Mouse (Mus musculus) CD8-positive naive resting alpha-beta T cell, adult 2 months (primary cell): ENCODE results near the gene Ypel3.

Experiments
- DNase-seq, 2 experiments: peaks; one replicate each; pipeline ENCODE4 v3.0.0; 2022; ENCODE audit warnings: low read depth in 2 of 2, low spot score in 2 of 2

Ypel3 gene

DNA sequence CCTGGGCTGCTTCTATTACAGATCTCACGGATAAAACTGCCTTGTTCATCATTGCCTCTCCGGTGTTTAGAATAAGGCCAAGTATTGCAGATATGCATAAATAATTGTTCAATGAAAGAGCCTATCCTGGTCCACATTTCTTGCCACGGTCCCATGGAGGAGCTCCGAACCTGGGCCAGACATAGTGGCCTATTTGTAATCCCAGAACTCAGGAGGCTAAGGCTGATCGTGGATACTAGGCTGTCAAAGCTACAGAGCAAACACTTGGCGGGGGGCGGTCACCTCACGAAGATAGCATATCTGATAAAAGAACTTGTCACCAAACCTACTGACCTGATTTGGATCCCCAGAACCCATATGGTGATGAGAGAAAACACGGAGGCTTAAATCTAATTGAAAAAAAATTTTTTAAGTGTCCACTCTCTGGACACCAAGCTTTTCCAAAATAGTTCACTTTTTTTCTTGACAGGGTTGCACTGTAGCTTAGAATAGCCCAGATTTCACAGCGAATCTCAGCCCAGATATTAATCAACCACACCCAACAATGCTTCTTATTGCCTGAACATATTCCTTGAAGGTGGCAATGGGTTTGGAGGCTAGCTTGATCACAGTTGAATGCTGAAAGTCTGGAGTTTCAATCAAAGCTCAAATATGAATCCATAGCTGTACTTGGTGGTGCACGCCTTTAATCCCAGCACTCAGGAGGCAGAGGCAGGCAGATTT, 16.1 kb downstream of the Ypel3 start:
- DNase-seq: no peak

DNA sequence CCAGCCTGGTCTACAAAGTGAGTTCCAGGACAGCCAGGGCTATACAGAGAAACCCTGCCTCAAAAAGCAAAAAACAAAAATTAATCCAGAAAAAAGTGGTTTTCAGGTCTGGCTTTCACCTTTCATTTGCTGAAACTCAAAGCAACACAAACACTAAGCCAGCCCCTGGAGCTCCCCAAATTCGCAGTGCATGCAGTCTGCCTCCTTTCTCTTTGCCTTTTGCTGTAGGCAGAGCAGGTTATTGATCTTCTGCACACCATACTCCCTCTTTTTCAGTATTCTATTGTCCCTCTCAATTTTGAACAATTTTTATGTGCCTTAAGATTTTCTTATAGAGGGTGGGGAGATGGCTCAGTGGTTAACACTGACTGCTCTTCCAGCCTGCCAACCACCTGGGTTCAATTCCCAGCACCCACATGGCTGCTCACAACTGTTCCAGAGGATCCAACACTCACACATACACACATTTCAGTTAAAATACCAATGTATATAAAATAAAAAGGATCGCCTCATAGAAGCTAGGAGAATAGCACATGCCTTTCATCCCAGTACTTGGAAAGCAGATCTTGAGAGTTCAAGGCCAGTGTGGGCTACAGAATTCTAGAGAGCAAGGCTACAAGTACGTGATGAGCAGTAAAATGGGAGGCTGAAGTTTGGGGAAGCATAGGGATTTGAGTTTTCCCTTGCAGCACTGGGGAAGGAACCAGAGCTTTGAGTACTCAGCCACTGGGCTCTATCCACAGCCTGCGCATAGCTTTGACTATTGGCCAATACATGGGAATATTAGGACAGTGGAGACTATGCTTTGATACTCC, 16.9 kb downstream of the Ypel3 start:
- no peak for DNase-seq

DNA sequence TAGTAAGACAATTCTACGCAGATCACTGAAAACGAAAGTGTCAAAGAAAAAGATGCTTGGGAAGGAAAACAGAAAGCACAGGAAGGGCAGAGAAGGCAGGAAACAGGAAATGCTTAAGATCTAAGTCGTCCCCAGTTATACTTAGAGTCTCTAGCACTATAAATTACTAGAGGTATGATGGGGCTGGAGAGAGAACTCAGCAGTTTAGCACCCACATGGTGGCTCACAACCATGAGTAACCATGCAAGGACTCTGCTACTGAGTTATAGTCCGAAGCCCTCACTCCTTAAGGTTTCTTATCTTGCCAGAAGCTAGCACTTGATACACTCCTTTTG, 17.5 kb downstream of the Ypel3 start:
- DNase-seq: no peak

DNA sequence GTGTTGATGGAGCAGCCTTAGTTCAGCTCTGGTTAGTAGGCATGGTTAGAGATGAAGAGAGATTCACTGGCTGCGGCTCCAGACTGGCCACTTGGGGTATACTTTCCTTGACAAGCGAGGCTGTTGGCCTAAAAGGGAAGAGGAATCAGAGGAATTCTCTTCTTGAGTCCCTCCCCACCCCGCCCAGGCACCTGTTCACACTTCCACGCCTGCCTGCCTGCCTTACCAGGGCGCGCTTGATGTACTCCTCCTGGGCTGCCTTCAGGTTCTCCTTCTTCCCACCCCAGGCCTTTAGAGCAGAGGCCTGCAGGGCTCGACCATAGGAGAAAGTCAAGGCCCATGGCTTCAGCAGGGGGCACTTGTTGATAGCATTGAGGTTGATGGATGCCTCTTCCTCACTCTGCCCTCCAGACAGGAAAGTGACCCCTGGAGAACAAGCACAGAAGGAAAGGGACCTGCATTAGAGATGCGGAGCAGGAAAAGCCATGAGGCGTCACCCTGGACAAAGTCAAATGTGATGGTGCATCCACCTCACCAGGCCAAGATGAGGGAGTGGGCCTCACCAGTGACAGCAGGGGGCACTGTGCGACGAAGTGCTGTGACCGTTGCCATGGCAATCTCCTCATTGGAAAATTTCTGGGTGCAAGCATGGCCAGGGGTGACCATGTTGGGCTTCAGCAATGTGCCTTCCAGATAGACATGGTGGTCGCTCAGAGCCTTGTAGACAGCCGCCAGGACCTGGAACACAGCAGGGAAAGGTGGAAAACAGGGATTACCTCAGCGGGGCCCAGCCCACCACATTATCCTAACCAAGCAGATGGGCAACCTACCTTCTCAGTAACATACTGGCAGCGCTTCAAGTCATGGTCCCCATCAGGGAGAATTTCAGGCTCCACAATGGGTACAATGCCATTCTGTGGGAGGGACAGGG, 18.9 kb downstream of the Ypel3 start:
- no peak for DNase-seq

DNA sequence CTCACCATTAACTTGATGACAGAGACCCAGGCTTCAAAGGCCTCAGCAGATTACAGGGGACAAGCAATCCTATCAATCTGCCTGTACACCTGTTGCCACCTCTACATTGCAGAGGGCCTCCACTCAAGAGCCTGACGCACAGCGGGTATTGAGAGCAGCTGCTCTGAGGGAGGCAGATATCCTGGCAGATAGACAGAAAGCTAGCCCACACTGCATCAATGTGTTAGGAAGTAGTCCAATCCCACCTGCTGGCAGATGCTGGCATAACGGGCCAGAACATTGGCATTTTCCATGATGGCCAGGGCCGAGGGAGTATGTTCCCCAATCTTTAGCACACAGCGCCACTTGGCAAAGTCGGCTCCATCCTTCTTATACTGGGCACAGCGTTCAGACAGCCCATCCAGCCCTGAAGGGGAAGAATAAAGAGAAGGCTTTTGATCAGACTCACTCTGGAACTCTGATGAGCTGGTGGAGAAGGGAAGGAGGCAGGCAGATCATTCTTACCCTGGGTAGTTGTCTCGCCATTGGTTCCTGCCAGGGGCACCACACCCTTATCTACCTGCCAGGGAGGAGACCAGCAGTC, 19.7 kb downstream of the Ypel3 start:
- peak in 1 of 2 experiments; percentile 44 for DNase-seq

DNA sequence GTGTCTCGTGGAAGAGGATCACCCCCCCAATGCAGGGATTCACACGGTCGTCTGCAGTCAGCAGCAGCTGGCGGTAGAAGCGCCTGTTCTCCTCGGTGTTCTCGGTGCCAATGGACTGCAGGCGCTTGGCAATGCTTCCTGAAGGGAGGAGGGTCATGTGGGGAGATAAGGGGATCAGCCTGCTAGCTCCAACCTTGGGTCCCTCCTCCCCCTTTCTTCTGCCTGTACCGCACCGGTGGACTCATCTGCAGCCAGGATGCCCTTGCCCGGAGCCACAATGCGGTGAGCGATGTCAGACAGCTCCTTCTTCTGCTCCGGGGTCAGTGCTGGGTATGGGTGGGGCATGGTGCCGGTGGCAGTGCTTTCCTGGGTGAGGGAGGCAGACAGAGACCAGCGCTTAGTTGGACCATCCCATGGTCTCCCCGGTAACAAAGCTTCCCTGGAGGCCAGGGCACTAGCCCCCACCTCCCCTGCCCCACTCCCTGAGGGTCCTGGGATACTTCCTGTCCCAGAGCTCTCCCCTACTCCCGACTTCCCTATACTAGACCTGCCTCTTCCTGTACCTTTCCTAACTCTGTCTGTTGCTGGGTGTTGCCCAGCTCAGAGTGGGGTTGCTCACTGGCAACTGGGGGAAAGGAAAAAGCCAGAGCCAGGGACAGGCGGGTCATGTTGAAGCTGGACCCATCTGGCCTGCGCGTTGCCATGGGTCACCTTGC, 20.8 kb downstream of the Ypel3 start, which contains the start of gene Fam57b:
Fam57b (plus strand) TSS at position 258 of the 716 bp plus-strand sequence.
- no peak for DNase-seq

DNA sequence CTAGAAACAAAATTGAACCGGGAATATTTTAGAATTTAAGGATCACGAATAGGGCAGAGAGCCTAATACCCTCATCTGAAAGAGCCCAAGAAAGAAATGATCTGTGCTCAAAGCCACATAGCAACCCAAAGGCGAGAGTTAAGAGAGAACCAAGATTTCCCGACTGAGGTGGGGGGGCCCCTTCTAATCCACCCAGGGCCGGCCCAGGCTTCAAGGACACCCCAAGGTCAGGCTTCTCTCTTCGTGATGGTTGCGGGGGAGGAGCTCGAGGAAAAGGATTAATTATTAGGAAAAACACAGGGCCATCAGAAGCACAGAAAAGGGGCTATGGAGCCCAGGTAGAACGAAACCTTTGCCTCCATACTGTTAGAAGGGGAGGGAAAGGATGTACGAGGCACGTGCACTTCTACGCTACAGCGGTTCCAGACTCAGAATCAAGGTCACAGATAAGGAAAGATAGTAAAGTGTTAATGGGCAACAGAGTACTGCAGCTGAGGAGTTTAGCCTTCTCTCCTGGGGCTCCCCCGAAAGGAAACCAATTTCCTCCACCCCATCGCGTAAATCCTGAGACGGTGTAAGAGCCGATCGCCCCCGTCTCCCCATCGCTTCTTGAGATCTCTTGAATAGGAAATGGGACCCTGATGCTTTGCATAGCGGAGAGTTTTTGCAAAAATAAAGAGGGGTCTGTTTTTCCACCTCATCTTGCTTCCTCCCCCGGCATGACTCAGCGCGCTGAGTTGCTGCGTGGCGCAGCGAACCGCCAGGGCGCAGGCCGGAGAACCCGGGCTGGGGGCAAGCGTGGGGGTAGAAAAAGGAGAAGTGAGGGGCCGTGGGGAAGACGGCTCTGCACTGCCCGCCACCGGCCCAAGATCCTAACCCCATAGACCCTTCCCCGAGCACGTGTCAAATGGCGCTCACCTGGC, 21.6 kb downstream of the Ypel3 start:
- DNase-seq: peak in 1 of 2 experiments; percentile 31

DNA sequence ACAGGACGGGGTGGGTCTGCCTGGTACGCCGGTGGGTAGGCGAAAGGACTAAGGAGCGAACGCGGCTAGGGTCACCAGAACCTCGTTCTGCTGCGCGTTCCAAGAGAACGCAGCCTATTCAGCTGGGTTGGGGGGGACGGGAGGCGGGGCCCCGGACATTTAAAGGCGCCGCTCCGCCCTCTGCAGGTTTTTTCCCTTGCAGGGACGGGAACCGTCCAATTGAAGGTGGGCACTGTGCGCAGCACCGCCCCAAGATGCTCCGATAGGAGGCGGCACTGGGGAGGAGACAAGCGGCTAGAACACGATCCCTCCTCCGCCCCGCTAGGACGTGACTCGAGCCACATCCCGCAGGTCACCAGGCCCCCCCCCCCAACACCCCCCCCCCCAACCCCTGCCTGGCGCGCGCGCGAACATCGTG, 22.3 kb downstream of the Ypel3 start:
- DNase-seq: peak; percentile 92 to 94

DNA sequence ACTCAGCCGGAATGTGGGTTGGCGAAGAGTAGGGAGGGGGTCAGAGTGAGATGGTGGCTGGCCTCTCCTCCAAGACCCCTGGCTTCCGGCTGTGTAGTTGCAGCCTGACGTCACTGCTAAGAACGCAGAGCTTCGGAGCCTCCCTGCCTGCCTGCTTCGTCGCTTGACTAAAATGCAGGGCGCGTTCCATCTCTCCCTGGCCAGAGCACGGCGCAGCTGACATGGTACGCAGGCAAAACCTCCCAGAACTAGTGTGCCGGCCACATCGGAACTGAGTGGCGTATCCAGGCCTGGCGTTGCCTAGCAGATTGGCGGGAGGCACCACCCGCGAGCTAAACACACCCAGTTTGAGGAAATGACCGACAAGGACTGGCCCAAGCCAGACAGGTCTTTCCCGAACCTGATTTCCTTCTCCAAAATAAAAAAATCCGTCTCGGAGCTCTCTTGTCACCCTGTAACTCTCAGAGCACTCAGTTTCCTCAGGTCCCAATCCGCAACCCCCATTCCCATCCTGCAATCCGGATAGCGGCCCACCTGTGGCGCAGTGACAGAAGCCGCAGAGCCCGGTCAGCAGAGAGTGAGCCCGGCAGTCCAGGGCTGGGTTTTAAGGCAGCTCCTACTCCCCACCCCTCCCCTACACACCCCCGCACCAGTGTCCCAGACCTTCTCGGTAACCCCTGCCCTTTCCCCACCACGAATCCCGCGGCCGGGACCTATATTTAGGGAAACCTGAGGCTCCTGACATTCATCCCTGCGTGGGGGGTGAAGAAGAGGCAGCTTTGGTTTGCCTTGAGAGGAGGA, 22.9 kb downstream of the Ypel3 start:
- no peak for DNase-seq

DNA sequence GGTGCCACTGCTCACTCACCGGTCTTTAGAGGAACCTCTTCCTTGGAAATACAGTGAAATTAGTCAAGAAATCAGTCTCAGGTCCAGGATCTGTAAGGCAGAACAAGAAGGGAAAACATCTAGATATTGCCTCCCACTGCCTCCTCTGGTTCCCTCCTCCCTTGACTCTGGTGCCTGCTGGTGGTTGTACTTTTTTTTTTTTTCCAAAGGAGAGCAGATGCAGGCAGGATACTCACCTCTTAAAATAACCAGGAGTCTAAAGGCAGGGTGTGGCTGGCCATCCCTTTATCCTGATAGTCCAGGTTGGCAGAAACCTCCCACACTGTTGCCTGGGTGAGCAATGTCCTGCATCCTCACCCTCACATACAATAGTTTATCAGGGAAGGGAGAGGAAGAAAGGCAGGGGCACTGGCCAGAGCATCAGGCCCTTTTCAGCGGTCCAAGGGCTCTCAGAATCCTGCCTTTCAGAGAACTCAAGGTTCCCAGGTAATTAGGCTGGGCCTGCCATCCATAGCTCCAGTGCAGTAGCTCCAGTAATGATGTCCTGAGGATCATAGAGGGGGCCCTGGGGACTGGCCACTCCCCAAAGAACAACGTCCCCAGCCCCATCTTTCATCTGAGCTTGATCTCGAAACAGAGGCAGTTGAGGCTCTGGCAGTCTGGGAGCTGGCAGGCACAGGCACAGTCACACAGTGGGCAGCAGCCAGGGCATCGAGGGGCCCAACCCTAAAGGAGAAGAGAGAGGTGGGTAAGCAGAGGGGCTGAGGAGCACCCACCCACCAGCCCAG, 23.7 kb downstream of the Ypel3 start:
- no peak for DNase-seq

DNA sequence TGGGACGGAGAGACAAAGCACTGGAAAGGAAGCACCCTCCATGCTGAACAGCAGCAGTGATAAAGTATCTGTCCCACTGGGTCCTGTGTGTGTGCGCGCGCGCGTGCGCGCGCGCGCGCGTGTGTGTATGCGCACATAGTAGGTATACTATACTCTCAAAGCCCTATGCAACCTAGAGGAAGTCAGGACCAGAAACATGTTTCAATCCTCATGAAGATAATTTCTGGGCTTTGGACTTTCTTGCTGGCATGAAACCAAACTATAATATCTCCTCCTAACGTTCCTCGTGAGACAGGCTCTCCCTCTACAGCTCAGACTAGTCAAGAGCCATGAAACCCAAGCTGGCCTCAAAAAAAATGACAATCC, 24.3 kb downstream of the Ypel3 start:
- DNase-seq: no peak

DNA sequence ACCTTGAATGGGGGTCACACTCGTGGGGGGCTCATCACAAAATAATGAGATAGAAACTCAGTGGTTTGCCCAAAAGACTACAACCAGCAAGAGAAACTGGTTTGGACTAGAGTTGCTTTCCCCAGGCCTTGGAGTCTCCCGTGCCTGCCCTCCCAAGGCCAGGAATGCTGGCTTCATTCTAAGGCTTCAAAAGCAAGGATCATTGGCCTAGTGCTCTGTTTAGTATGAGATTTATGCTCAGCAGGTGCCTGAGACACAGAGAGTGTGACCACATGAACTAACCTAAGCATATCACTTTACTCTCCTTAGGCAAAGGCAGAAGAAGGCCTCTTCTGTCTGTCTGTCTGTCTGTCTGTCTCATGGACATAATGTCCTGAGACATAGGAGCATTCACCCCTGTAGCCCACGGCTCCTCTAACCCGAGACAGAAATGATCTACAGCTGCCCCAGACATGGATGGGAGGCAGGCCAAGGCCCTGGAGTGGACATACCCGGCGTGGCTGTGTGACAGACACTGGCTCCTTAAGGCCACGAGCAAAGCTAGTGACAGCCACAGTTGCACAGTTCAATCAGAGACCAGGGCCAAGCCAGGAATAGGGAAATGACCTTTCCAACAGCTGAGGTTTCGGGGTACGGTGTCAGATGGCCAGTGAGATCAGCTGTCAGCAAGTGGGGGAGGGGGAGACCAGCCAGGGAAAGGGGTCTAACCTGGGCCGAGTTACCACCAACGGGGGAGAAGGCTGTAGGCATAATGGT, 25.6 kb downstream of the Ypel3 start:
- no peak for DNase-seq

DNA sequence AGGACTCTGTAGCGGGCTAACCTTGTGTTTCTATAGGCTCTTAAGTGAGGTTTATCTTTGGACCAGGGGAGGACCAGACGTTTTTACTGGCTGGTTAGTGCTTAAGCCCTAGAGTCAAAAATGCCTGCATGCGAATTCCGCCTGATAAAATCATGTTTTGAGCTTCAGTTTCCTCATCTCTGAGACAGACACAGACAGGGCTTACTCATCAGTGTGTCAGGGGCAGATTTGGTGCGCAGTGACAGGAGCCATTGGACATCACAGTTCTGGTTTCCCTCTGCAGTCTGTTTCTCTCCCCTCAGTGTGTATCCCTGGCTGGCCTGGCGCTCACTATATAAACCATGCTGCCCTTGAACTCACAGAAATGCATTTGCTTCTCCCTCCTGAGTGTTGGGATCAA, 26.4 kb downstream of the Ypel3 start:
- no peak for DNase-seq

DNA sequence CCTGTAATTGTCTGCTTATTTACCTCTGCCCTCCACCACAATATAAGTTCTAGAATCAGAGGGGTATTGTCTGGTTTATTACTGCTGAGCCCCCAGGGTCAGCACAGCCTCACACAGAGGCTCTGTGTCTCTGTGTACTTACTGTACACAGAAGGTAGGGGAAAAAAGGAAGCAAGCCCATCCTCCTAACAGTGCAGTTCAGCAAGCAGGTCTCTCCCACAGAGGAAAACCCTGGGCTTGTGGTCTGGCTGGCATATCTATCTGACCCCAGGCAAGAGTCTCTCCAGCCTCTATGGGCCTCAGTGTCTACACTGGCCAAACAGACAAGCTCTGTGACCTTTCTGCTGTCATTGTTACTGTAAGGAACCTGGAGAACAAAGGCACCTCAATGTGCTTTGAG, 27.0 kb downstream of the Ypel3 start:
- DNase-seq: no peak

DNA sequence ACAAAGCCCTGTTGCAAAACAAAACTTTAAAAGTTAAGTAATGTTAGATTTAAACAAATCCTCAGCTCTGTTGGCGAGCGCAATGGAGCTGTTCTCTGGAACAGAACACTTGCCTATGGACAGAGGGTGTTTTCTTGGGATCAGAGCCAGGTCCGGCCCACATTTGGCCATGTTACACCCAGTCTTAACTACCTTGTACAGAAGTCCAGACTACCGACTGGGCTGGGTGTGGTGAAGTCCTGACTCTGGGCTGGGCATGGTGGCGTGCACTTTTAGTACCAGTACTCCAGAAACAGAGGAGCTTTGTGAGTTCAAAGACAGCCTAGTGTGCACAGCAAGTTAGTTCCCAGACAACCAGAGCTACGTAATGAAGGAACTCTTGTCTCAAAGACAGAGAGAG, 30.2 kb downstream of the Ypel3 start:
- DNase-seq: no peak

DNA sequence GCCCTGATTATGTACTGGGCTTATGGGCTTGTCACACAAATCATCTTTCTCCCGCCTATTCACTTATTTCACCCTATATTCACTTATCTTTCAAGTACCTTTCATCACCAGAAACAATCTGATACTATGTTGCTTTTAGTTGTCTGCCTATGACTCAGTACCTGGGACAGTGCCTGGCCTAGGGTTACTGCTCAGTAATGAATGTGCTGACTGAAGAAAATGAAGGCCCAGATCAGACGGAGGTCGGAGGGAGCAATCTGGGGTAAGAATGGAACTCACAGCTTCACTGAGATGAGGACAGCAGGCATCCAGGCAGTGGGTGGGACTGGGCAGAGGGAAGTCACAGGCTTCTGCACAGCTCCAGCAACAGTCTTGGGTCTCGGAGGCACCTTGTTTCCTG, 30.6 kb downstream of the Ypel3 start:
- no peak for DNase-seq
